Mouse (Mus musculus) midbrain, embryonic 14.5 days (tissue): ENCODE measurements at regions not wholly inside any gene's neighbourhood (a gene's known extent, or its start where the extent isn't known, plus 50 kb on each side); places are given as distances from the start of the nearest gene placed in this dataset.

Source experiments
- ATAC-seq: fragments of 200-750 bp; cut with Nextera tagmentation; 2 replicates; pipeline ENCODE4 v1.8.0; 2017; ENCODE audit warnings: moderate number of reproducible peaks, moderate library complexity; ENCODE audit not compliant: low FRiP score, low TSS enrichment
- DNase-seq: peaks from one replicate; pipeline ENCODE4 v3.0.0-alpha.2; 2015
- H3K27ac ChIP-seq: fragments of 300-500 bp; sonication (generic); replicated peaks from 2 replicates; pipeline ENCODE4 v1.5.1; 2014; ENCODE audit warnings: mild to moderate bottlenecking, low read depth, low read length, moderate library complexity
- H3K27me3 ChIP-seq: fragments of 300-500 bp; sonication (generic); 2 replicates; pipeline ENCODE4 v1.6.1; 2014; ENCODE audit warnings: low read length, control low read depth, mixed read lengths; ENCODE audit not compliant: control insufficient read depth, insufficient read depth
- H3K36me3 ChIP-seq: fragments of 300-500 bp; sonication (generic); 2 replicates; pipeline ENCODE4 v1.6.1; 2014; ENCODE audit warnings: low read length, control low read depth; ENCODE audit not compliant: control insufficient read depth, insufficient read depth
- H3K4me1 ChIP-seq: fragments of 300-500 bp; sonication (generic); 2 replicates; pipeline ENCODE4 v1.6.1; 2014; ENCODE audit warnings: mild to moderate bottlenecking, antibody characterized with exemption, low read length, control low read depth; ENCODE audit not compliant: control insufficient read depth, insufficient read depth
- H3K4me2 ChIP-seq: fragments of 300-500 bp; sonication (generic); 2 replicates; pipeline ENCODE4 v1.6.1; 2014; ENCODE audit warnings: mild to moderate bottlenecking, low read length, moderate library complexity
- H3K4me3 ChIP-seq: fragments of 300-500 bp; sonication (generic); replicated peaks from 2 replicates; pipeline ENCODE4 v1.5.1; 2014; ENCODE audit warnings: low read depth, low read length
- H3K9ac ChIP-seq: fragments of 300-500 bp; sonication (generic); replicated peaks from 2 replicates; pipeline ENCODE4 v1.6.1; 2014; ENCODE audit warnings: mild to moderate bottlenecking, low read length, moderate library complexity
- H3K9me3 ChIP-seq: fragments of 300-500 bp; sonication (generic); 2 replicates; pipeline ENCODE4 v1.6.1; 2016; ENCODE audit warnings: low read length, control low read depth, mixed read lengths; ENCODE audit not compliant: control insufficient read depth
- WGBS: fragments of 180-500 bp; shearing (Covaris S2); extraction: QIAGEN DNeasy Blood & Tissue Kit; methylation state at CpG from one replicate; pipeline ENCODE4 v1.1.7; 2014; 5-methylcytosine and 5-hydroxymethylcytosine counted together

- H3K9me3 ChIP-seq, result no peaks in the 10 kb centered on the region
- ATAC-seq, result no peak
- no peaks in the 10 kb centered on the region for H3K27me3 ChIP-seq
- DNase-seq, result peak; percentile 17
- no peak overlapping the region for H3K4me2 ChIP-seq
- WGBS, result 4% methylated on average over 2 of the region's 2 CpGs
- H3K4me1 ChIP-seq, result peaks cover 5% of the 10 kb centered on the region; the same call in 1 of the 2 replicates
- no peak overlapping the region for H3K4me3 ChIP-seq
- no peaks in the 10 kb centered on the region for H3K36me3 ChIP-seq
- H3K9ac ChIP-seq, result no peak overlapping the region
- H3K27ac ChIP-seq, result no peak overlapping the region
These were observed 535.4 kb upstream of the Vstm2b start for GRCm38 (mm10) chr7:40362719-40363118.

DNA sequence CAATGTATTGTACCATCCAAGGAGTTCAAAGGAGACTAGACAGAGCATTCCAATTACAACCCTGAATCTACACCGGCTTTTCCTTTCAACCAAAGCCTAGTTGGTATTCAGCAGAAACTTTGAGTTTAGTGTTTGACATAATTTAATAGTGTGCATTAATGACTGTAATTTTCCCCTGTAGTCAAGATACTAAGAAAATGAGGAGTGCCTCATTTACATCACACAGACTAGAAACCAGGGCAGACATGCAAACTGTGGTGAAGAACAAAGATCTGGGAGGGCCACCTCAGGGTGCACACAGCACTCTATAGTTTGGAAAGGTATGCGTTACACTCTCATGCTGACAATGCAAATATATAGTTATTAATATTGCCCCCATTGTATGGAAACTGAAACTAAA lies 525.4 kb upstream of the Vstm2b start:
- no peak overlapping the region for H3K4me3 ChIP-seq
- H3K9ac ChIP-seq, result no peak overlapping the region
- H3K4me2 ChIP-seq, result no peak overlapping the region
- H3K4me1 ChIP-seq, result no peaks in the 10 kb centered on the region
- 93% methylated on average over 2 of the region's 2 CpGs for WGBS
- DNase-seq (no peak), ATAC-seq (no peak)
- no peaks in the 10 kb centered on the region for H3K36me3 ChIP-seq
- H3K9me3 ChIP-seq, result no peaks in the 10 kb centered on the region
- H3K27me3 ChIP-seq, result no peaks in the 10 kb centered on the region
- H3K27ac ChIP-seq, result no peak overlapping the region

- no peaks in the 10 kb centered on the region for H3K4me1 ChIP-seq
- no peaks in the 10 kb centered on the region for H3K36me3 ChIP-seq
- 58% methylated on average over 1 of the region's 1 CpGs for WGBS
- ATAC-seq, result no peak
- H3K9me3 ChIP-seq, result no peaks in the 10 kb centered on the region
- H3K4me3 ChIP-seq, result no peak overlapping the region
- DNase-seq, result no peak
- no peaks in the 10 kb centered on the region for H3K27me3 ChIP-seq
- H3K9ac ChIP-seq, result no peak overlapping the region
- H3K4me2 ChIP-seq, result no peak overlapping the region
- no peak overlapping the region for H3K27ac ChIP-seq
These were observed 520.3 kb upstream of the Vstm2b start for GRCm38 (mm10) chr7:40377839-40378238.

DNA sequence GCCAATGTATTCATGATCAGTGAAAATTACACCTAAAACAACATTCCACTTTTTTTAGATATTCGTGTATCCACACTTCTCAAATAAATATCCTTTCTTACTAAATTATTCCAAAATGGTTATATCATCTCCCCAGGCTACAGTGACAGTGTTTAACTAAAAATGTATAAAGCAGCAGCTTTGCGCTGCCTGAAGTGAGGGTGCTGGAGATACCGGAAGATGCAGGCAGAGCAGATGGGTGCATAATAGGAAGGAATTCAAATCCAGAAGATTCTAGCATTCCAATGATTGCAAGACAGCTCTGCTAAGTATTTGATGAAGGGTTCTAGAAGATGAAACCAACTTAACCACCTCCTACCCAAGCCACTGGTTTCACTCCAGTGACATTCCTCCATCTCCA lies 516.9 kb upstream of the Vstm2b start:
- 94% methylated on average over 3 of the region's 3 CpGs for WGBS
- no peaks in the 10 kb centered on the region for H3K27me3 ChIP-seq
- H3K4me1 ChIP-seq, result no peaks in the 10 kb centered on the region
- no peak overlapping the region for H3K27ac ChIP-seq
- no peak overlapping the region for H3K9ac ChIP-seq
- DNase-seq (no peak), ATAC-seq (no peak)
- no peaks in the 10 kb centered on the region for H3K9me3 ChIP-seq
- H3K4me3 ChIP-seq, result no peak overlapping the region
- H3K4me2 ChIP-seq, result no peak overlapping the region
- no peaks in the 10 kb centered on the region for H3K36me3 ChIP-seq

GRCm38 (mm10) chr7:40388152-40388551 lies 510.0 kb upstream of the Vstm2b start:
- Histone ChIP-seq H3K27ac (no peak overlapping the region), H3K27me3 (no peaks in the 10 kb centered on the region), H3K4me3 (no peak overlapping the region), H3K9ac (no peak overlapping the region), H3K36me3 (no peaks in the 10 kb centered on the region), H3K4me2 (no peak overlapping the region), H3K4me1 (peaks cover 22% of the 10 kb centered on the region), H3K9me3 (no peaks in the 10 kb centered on the region)
- ATAC-seq (no peak), DNase-seq (no peak)
- 89% methylated on average over 5 of the region's 5 CpGs for WGBS

DNA sequence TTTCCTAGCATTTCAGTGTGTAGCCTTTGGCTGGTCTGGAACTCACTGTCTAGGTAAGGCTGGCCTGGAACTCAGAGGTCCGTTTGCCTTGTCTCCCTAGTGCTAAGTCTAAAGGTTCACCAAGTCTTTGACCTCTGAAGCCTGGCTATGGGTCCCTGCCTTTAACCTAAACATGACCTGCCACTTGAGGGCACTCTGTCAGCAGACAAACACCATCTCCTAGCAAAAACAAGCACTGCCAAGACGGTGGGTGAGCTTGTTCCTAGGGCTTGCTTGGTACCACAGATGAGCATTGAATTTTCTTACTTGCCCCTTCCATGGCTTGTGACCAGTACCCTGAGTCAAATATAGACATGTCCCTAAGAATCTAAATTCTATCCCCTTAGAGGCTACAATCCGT lies 508.3 kb upstream of the Vstm2b start:
- H3K4me1 ChIP-seq, result peaks cover 23% of the 10 kb centered on the region
- ATAC-seq, result no peak
- 27% methylated on average over 3 of the region's 3 CpGs for WGBS
- no peak overlapping the region for H3K9ac ChIP-seq
- peak; percentile 27 for DNase-seq
- no peaks in the 10 kb centered on the region for H3K36me3 ChIP-seq
- no peaks in the 10 kb centered on the region for H3K27me3 ChIP-seq
- no peak overlapping the region for H3K27ac ChIP-seq
- no peaks in the 10 kb centered on the region for H3K9me3 ChIP-seq
- no peak overlapping the region for H3K4me2 ChIP-seq
- no peak overlapping the region for H3K4me3 ChIP-seq

GRCm38 (mm10) chr7:40390927-40391326 lies 507.2 kb upstream of the Vstm2b start:
- no peaks in the 10 kb centered on the region for H3K9me3 ChIP-seq
- peak; percentile 25; the same call in 1 of the 2 replicates for ATAC-seq
- 0 out of 2 replicates have a peak overlapping the region, but pooled peaks have one; percentile 41 for H3K27ac ChIP-seq
- no peak overlapping the region for H3K4me2 ChIP-seq
- H3K9ac ChIP-seq, result no peak overlapping the region
- DNase-seq, result peak; percentile 55
- peaks cover 23% of the 10 kb centered on the region for H3K4me1 ChIP-seq
- under 1% methylated on average over 3 of the region's 3 CpGs for WGBS
- H3K27me3 ChIP-seq, result no peaks in the 10 kb centered on the region
- H3K4me3 ChIP-seq, result no peak overlapping the region
- H3K36me3 ChIP-seq, result no peaks in the 10 kb centered on the region

GRCm38 (mm10) chr7:40391626-40392025 lies 506.5 kb upstream of the Vstm2b start:
- H3K4me1 ChIP-seq, result peaks cover 23% of the 10 kb centered on the region
- H3K9ac ChIP-seq, result no peak overlapping the region
- WGBS, result 32% methylated on average over 3 of the region's 3 CpGs
- no peak overlapping the region for H3K4me3 ChIP-seq
- H3K27ac ChIP-seq, result peak overlapping the region; percentile 33; the same call in 1 of the 2 replicates
- H3K27me3 ChIP-seq, result no peaks in the 10 kb centered on the region
- ATAC-seq (no peak), DNase-seq (peak; percentile 9)
- H3K36me3 ChIP-seq, result no peaks in the 10 kb centered on the region
- H3K4me2 ChIP-seq, result no peak overlapping the region
- no peaks in the 10 kb centered on the region for H3K9me3 ChIP-seq

GRCm38 (mm10) chr7:40392207-40392606 lies 505.9 kb upstream of the Vstm2b start:
- Histone ChIP-seq H3K36me3 (no peaks in the 10 kb centered on the region), H3K9ac (no peak overlapping the region), H3K4me2 (no peak overlapping the region), H3K27me3 (no peaks in the 10 kb centered on the region), H3K4me3 (no peak overlapping the region), H3K4me1 (peaks cover 23% of the 10 kb centered on the region), H3K27ac (peak overlapping the region; percentile 33), H3K9me3 (no peaks in the 10 kb centered on the region)
- DNase-seq, result peak; percentile 64
- WGBS, result 3% methylated on average over 3 of the region's 3 CpGs
- peak; percentile 78 for ATAC-seq
